7 mouse cellular contexts compared by ENCODE assay signal in the genomic region with DNA sequence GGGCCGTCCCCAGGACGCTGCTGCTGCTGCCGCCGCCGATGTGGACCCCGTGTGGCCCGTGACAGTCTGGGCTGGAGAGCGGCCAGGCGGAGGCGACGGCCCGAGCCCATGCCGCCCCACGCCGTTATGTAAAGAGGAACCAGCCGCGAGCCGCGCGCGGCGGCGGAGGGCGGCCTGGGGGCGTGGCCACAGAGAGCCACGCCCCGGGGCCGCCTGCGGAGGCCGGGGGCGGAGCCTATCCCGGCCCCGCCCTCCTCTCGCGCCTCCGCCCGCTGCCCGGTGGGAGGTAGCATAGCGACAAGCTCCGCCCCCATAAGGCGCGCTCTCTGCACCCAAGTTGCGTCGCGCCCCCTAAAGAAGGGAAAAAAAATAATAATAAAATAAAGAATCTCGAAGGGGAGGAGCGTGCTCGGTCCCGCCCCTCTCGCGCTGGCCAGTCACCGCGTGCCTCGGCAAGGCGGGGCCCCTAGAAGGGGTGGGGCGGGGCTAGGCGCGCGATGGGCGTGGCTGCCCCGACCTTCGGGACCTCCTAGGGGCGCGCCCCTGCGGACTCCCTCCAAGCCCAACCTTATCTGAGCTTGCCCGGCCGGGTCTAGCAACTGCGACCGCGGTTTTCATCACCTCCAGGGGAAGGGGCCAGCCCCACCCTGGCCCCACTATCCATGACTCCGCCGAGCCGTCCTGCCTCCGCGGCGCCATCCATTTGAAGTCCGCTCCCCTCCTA. TPM values are rescaled to one million over a fixed set of nuclear protein-coding genes. Genes with fewer than 3 reads are reported as not detected.
DNase-seq lines count a peak whose midpoint lies in the region; ATAC-seq lines count a peak whose summit lies in the region.

No protein-coding gene starts in this region.

- H3K27ac ChIP-seq in intestine, embryonic 16.5 days (ENCODE audit: low read length) = peak overlapping the region; percentile 92
- peak overlapping the region; percentile 87 for H3K27ac ChIP-seq in limb, embryonic 10.5 days
- H3K27ac ChIP-seq in midbrain, embryonic 12.5 days (replicated peaks) = no peak overlapping the region

- intact Hi-C loops in gastrocnemius, postnatal 36 days (cut with DNase I) = loop anchor here (5.0 kb wide), 1 partner anchor 125 kb away; a partner anchor contains a TSS

- peak; percentile 82 for ATAC-seq in intestine, embryonic 16.5 days
- ATAC-seq in midbrain, embryonic 12.5 days (ENCODE audit: low FRiP score, low read depth) = peak; percentile 69

- H3K9me3 ChIP-seq in intestine, embryonic 16.5 days (ENCODE audit: control insufficient read depth, low read length) = no peaks in the 10 kb centered on the region
- no peaks in the 10 kb centered on the region for H3K9me3 ChIP-seq in limb, embryonic 10.5 days (replicated peaks)
- H3K9me3 ChIP-seq in midbrain, embryonic 12.5 days = no peaks in the 10 kb centered on the region

- H3K36me3 ChIP-seq in intestine, embryonic 16.5 days (ENCODE audit: control insufficient read depth, insufficient read depth, low read length) = no peaks in the 10 kb centered on the region
- H3K36me3 ChIP-seq in limb, embryonic 10.5 days = no peaks in the 10 kb centered on the region
- H3K36me3 ChIP-seq in midbrain, embryonic 12.5 days = no peaks in the 10 kb centered on the region

- DNase-seq in adrenal gland, adult 8-10 months = peak; percentile 91
- DNase-seq in embryo, embryonic 11.5 days (ENCODE audit: low read depth, low spot score) = peak; percentile 81
- peak; percentile 90 to 91 for DNase-seq in gastrocnemius, postnatal 36 days
- DNase-seq in limb, embryonic 10.5 days (ENCODE audit: low spot score) = peak; percentile 91
- DNase-seq in skeletal muscle tissue, adult 2 months (ENCODE audit: low read depth, low spot score) = peak; percentile 97

- peak overlapping the region; percentile 91 for H3K4me3 ChIP-seq in intestine, embryonic 16.5 days (ENCODE audit: low read length)
- H3K4me3 ChIP-seq in limb, embryonic 10.5 days = peak overlapping the region; percentile 78
- peak overlapping the region; percentile 54 for H3K4me3 ChIP-seq in midbrain, embryonic 12.5 days

- no peaks in the 10 kb centered on the region for H3K27me3 ChIP-seq in intestine, embryonic 16.5 days (replicated peaks; ENCODE audit: control insufficient read depth, insufficient read depth, low read length)
- peaks cover 50% of the 10 kb centered on the region for H3K27me3 ChIP-seq in limb, embryonic 10.5 days (ENCODE audit: low read depth, poor library complexity, severe bottlenecking)
- H3K27me3 ChIP-seq in midbrain, embryonic 12.5 days = peaks cover 62% of the 10 kb centered on the region

- H3K4me1 ChIP-seq in intestine, embryonic 16.5 days (ENCODE audit: control insufficient read depth, insufficient read depth, low read length) = peaks cover 49% of the 10 kb centered on the region
- H3K4me1 ChIP-seq in limb, embryonic 10.5 days = peaks cover 66% of the 10 kb centered on the region
- H3K4me1 ChIP-seq in midbrain, embryonic 12.5 days = peaks cover 48% of the 10 kb centered on the region

- WGBS in intestine, embryonic 16.5 days = under 1% methylated on average over 75 of the region's 77 CpGs
- WGBS in limb, embryonic 10.5 days = under 1% methylated on average over 75 of the region's 77 CpGs
- whole genome bisulfite sequencing in midbrain, embryonic 12.5 days = under 1% methylated on average over 58 of the region's 77 CpGs

- H3K9ac ChIP-seq in intestine, embryonic 16.5 days (ENCODE audit: low read depth, low read length) = peak overlapping the region; percentile 83
- H3K9ac ChIP-seq in midbrain, embryonic 12.5 days (replicated peaks) = peak overlapping the region; percentile 75

- peak overlapping the region; percentile 92 for H3K4me2 ChIP-seq in intestine, embryonic 16.5 days (ENCODE audit: low read depth, low read length)
- H3K4me2 ChIP-seq in midbrain, embryonic 12.5 days (replicated peaks) = peak overlapping the region; percentile 79

RNA-seq across cellular contexts. Expression of a gene that starts 0.6 kb away (rescaled TPM):
- total RNA-seq in adrenal gland, adult 8-10 months (2022) = 10 to 100 TPM; 34.5 to 37.3 (median 36.0) TPM
- total RNA-seq in gastrocnemius, postnatal 36 days (2021) = 10 to 100 TPM; 13.5 TPM
- 7.7 and 9.9 TPM in 2 replicates for polyA plus RNA-seq in intestine, embryonic 16.5 days (2015; fragmentation: Nextera tagmentation; extraction: Ambion mirVana)
- polyA plus RNA-seq in limb, embryonic 10.5 days (2016; fragmentation: Nextera tagmentation; extraction: Ambion mirVana) = 10.9 and 11.2 TPM in 2 replicates
- polyA plus RNA-seq in midbrain, embryonic 12.5 days (2016; fragmentation: Nextera tagmentation; extraction: Ambion mirVana) = 8.8 and 9.0 TPM in 2 replicates

RNA-seq across cellular contexts. Expression of a gene that starts 11.9 kb away (rescaled TPM):
- total RNA-seq in adrenal gland, adult 8-10 months (2022) = 1 to 10 TPM; 6.3 to 9.5 (median 7.5) TPM
- total RNA-seq in gastrocnemius, postnatal 36 days (2021) = 1 to 10 TPM; 4.5 to 6.0 TPM
- 38.1 and 44.6 TPM in 2 replicates for polyA plus RNA-seq in intestine, embryonic 16.5 days (2015; fragmentation: Nextera tagmentation; extraction: Ambion mirVana)
- 60.2 and 67.0 TPM in 2 replicates for polyA plus RNA-seq in limb, embryonic 10.5 days (2016; fragmentation: Nextera tagmentation; extraction: Ambion mirVana)
- 53.0 and 53.5 TPM in 2 replicates for polyA plus RNA-seq in midbrain, embryonic 12.5 days (2016; fragmentation: Nextera tagmentation; extraction: Ambion mirVana)
